Mouse (Mus musculus) embryo, embryonic 9.5 days (tissue): ENCODE results near the gene Nhlh1.

Experiments
- DNase-seq: peaks from one replicate; pipeline ENCODE4 v3.0.0-alpha.2; 2017; ENCODE audit errors: extremely low spot score

The Nhlh1 gene

GRCm38 (mm10) chr1:172057491-172057921 is at the start of gene Nhlh1:
Gene Nhlh1, minus strand, starts transcription at chr1:172057573.
- no peak for DNase-seq

GRCm38 (mm10) chr1:172105101-172105500 is 47.7 kb upstream of the Nhlh1 start:
- no peak for DNase-seq

- DNase-seq: no peak
Measured at GRCm38 (mm10) chr1:172103619-172104018, 46.2 kb upstream of the Nhlh1 start.

GRCm38 (mm10) chr1:172099325-172100033 is 42.1 kb upstream of the Nhlh1 start:
- DNase-seq: no peak

GRCm38 (mm10) chr1:172095202-172095601 is 37.8 kb upstream of the Nhlh1 start:
- no peak for DNase-seq

GRCm38 (mm10) chr1:172094295-172094694 is 36.9 kb upstream of the Nhlh1 start:
- DNase-seq: no peak

GRCm38 (mm10) chr1:172093522-172093921 is 36.1 kb upstream of the Nhlh1 start:
- no peak for DNase-seq

GRCm38 (mm10) chr1:172082899-172083445 is 25.6 kb upstream of the Nhlh1 start:
- no peak for DNase-seq

GRCm38 (mm10) chr1:172082101-172082898 is 24.9 kb upstream of the Nhlh1 start, which contains the start of the genes Copa and Ncstn:
Gene Copa, plus strand, starts transcription at chr1:172082529.
Gene Ncstn, minus strand, starts transcription at chr1:172082795.
- DNase-seq: peak; percentile 93

GRCm38 (mm10) chr1:172077981-172078380 is 20.6 kb upstream of the Nhlh1 start:
- DNase-seq: no peak

- no peak for DNase-seq
Measured at GRCm38 (mm10) chr1:172072604-172073003, 15.2 kb upstream of the Nhlh1 start.

- no peak for DNase-seq
Measured at GRCm38 (mm10) chr1:172071556-172071955, 14.2 kb upstream of the Nhlh1 start.

GRCm38 (mm10) chr1:172070227-172070626 is 12.9 kb upstream of the Nhlh1 start:
- no peak for DNase-seq

- no peak for DNase-seq
Measured at GRCm38 (mm10) chr1:172064613-172065141, 7.3 kb upstream of the Nhlh1 start.

- no peak for DNase-seq
Measured at GRCm38 (mm10) chr1:172063291-172064023, 6.1 kb upstream of the Nhlh1 start.

GRCm38 (mm10) chr1:172062101-172062500 is 4.7 kb upstream of the Nhlh1 start:
- no peak for DNase-seq

- DNase-seq: no peak
Measured at GRCm38 (mm10) chr1:172061217-172061616, 3.8 kb upstream of the Nhlh1 start.

GRCm38 (mm10) chr1:172060659-172061058 is 3.3 kb upstream of the Nhlh1 start:
- no peak for DNase-seq

- no peak for DNase-seq
Measured at GRCm38 (mm10) chr1:172058874-172059273, 1.5 kb upstream of the Nhlh1 start.

GRCm38 (mm10) chr1:172058321-172058720 is 948 bp upstream of the Nhlh1 start:
- DNase-seq: no peak

GRCm38 (mm10) chr1:172056251-172056650 is 1.1 kb downstream of the Nhlh1 start:
- DNase-seq: no peak
